Mouse (Mus musculus) myocyte (in vitro differentiated cells): ENCODE results near the gene Chrnd. TPM values are rescaled to one million over a fixed set of nuclear protein-coding genes. Genes with fewer than 3 reads are reported as not detected.

Source experiments
- H3K27me3 ChIP-seq: one replicate; pipeline ENCODE4 v1.6.1; 2011; ENCODE audit not compliant: control insufficient read depth, insufficient read depth, insufficient read length
- H3K36me3 ChIP-seq: one replicate; pipeline ENCODE4 v1.6.1; 2011; ENCODE audit not compliant: control insufficient read depth, insufficient read depth
- H3K4me2 ChIP-seq: one replicate; pipeline ENCODE4 v1.6.1; 2011; ENCODE audit warnings: low read depth, control low read depth
- H3K4me3 ChIP-seq: one replicate; pipeline ENCODE4 v1.5.1; 2011; ENCODE audit warnings: mild to moderate bottlenecking, control low read depth, moderate library complexity
- H3K79me2 ChIP-seq: one replicate; pipeline ENCODE4 v1.6.1; 2011; ENCODE audit not compliant: control insufficient read depth, insufficient read depth
- H3ac ChIP-seq: one replicate; pipeline ENCODE4 v1.6.1; 2011; ENCODE audit not compliant: control insufficient read depth, insufficient read length
- CEBPB ChIP-seq: IDR thresholded peaks from 2 replicates; pipeline ENCODE4 v1.6.1; 2011; ENCODE audit warnings: mild to moderate bottlenecking, moderate library complexity; ENCODE audit not compliant: poor library complexity, insufficient read depth, severe bottlenecking
- E2F4 ChIP-seq: IDR thresholded peaks from one replicate; pipeline ENCODE4 v1.6.1; 2011; ENCODE audit warnings: mild to moderate bottlenecking, control low read depth, moderate library complexity; ENCODE audit not compliant: insufficient read depth
- MAX ChIP-seq: IDR thresholded peaks from one replicate; pipeline ENCODE4 v1.6.1; 2011; ENCODE audit warnings: low read depth, mild to moderate bottlenecking, control low read depth
- MYOD1 ChIP-seq, 3 experiments: IDR thresholded peaks; one replicate each; pipeline ENCODE4 v1.6.1; 2011; ENCODE audit warnings: control low read depth in 2 of 3, low read depth in 2 of 3, mild to moderate bottlenecking in 2 of 3, moderate library complexity in 1 of 3; ENCODE audit not compliant: insufficient read length in 2 of 3, control insufficient read depth in 1 of 3
- MYOG ChIP-seq, 3 experiments: IDR thresholded peaks; one replicate each; pipeline ENCODE4 v1.6.1; 2011; ENCODE audit warnings: control low read depth in 2 of 3, low read depth in 2 of 3, mild to moderate bottlenecking in 2 of 3; ENCODE audit not compliant: insufficient read length in 2 of 3, control insufficient read depth in 1 of 3, insufficient read depth in 1 of 3
- POLR2A ChIP-seq: IDR thresholded peaks from one replicate; pipeline ENCODE4 v1.6.1; 2011; ENCODE audit warnings: low read depth, mild to moderate bottlenecking, control low read depth, moderate library complexity; ENCODE audit not compliant: insufficient read length
- POLR2AphosphoS2 ChIP-seq: IDR thresholded peaks from one replicate; pipeline ENCODE4 v1.6.1; 2011; ENCODE audit warnings: low read depth, control low read depth; ENCODE audit not compliant: insufficient read length
- REST ChIP-seq: IDR thresholded peaks from one replicate; pipeline ENCODE4 v1.6.1; 2011; ENCODE audit warnings: mild to moderate bottlenecking, control low read depth, moderate library complexity; ENCODE audit not compliant: insufficient read depth, insufficient read length
- SRF ChIP-seq: IDR thresholded peaks from one replicate; pipeline ENCODE4 v1.6.1; 2011; ENCODE audit warnings: low read depth; ENCODE audit not compliant: control insufficient read depth, insufficient read length
- TCF12 ChIP-seq: IDR thresholded peaks from one replicate; pipeline ENCODE4 v1.6.1; 2011; ENCODE audit warnings: mild to moderate bottlenecking, control low read depth; ENCODE audit not compliant: poor library complexity, insufficient read depth, severe bottlenecking
- TCF3 ChIP-seq: IDR thresholded peaks from one replicate; pipeline ENCODE4 v1.6.1; 2011; ENCODE audit warnings: low read depth, control low read depth; ENCODE audit not compliant: insufficient read length
- USF1 ChIP-seq: IDR thresholded peaks from one replicate; pipeline ENCODE4 v1.6.1; 2011; ENCODE audit warnings: low read depth, mild to moderate bottlenecking, control low read depth, moderate library complexity
- polyA plus RNA-seq: library from polyadenylated mRNA; unstranded; fragments of >200 nt; fragmentation: generic; extraction: Trizol; gene quantifications from one replicate; pipeline ENCODE4 v1.2.1, GENCODE M21; 2012; ENCODE audit warnings: missing spikeins

Chrnd gene
- polyA plus RNA-seq, 1 experiment, result 208 TPM

GRCm38 (mm10) chr1:87156199-87156587 is 34.2 kb upstream of the Chrnd start, which contains the start of gene Ecel1:
Gene Ecel1 (minus strand): TSS chr1:87156521.
- Histone ChIP-seq H3ac (no peak within 1 kb of the TSS), H3K79me2 (no peaks in the 10 kb centered on the region), H3K4me3 (no peak within 1 kb of the TSS), H3K4me2 (no peak within 1 kb of the TSS), H3K27me3 (peaks cover 62% of the 10 kb centered on the region), H3K36me3 (no peaks in the 10 kb centered on the region)
- no peak for TF ChIP-seq MAX
- no peak for TF ChIP-seq CEBPB
- TF ChIP-seq MYOD1 (IDR thresholded peaks at IDR 0.05; ENCODE audit: control insufficient read depth in 1 of 3, insufficient read length in 2 of 3, low read depth in 2 of 3), result no peak
- TF ChIP-seq MYOG (IDR thresholded peaks at IDR 0.05; ENCODE audit: control insufficient read depth in 1 of 3, insufficient read depth in 1 of 3, insufficient read length in 2 of 3, low read depth in 2 of 3), result no peak
- TF ChIP-seq POLR2A, result no peak
- TF ChIP-seq POLR2AphosphoS2, result no peak
- no peak for TF ChIP-seq TCF12
- no peak for TF ChIP-seq SRF
- TF ChIP-seq E2F4, result no peak
- no peak for TF ChIP-seq TCF3
- no peak for TF ChIP-seq REST
- no peak for TF ChIP-seq USF1

- Histone ChIP-seq H3K4me3 (no peak overlapping the region), H3K79me2 (no peaks in the 10 kb centered on the region), H3ac (no peak overlapping the region), H3K36me3 (no peaks in the 10 kb centered on the region), H3K27me3 (peaks cover 38% of the 10 kb centered on the region), H3K4me2 (no peak overlapping the region)
- TF ChIP-seq POLR2AphosphoS2 (no peak), TCF3 (no peak), E2F4 (no peak), MYOG (IDR thresholded peaks at IDR 0.05; ENCODE audit: control insufficient read depth in 1 of 3, insufficient read depth in 1 of 3, insufficient read length in 2 of 3, low read depth in 2 of 3) (no peak), MAX (no peak), SRF (no peak), USF1 (no peak), REST (no peak), CEBPB (no peak), MYOD1 (IDR thresholded peaks at IDR 0.05; ENCODE audit: control insufficient read depth in 1 of 3, insufficient read length in 2 of 3, low read depth in 2 of 3) (no peak), TCF12 (no peak), POLR2A (no peak)
Measured at GRCm38 (mm10) chr1:87159396-87159795, 31.0 kb upstream of the Chrnd start.

GRCm38 (mm10) chr1:87164164-87164795 is 26.1 kb upstream of the Chrnd start:
- no peak overlapping the region for H3ac ChIP-seq
- H3K4me3 ChIP-seq, result no peak overlapping the region
- TF ChIP-seq TCF3, result no peak
- TF ChIP-seq POLR2AphosphoS2, result no peak
- no peak for TF ChIP-seq SRF
- TF ChIP-seq CEBPB, result no peak
- no peak for TF ChIP-seq MYOD1 (IDR thresholded peaks at IDR 0.05; ENCODE audit: control insufficient read depth in 1 of 3, insufficient read length in 2 of 3, low read depth in 2 of 3)
- no peak for TF ChIP-seq TCF12
- TF ChIP-seq MYOG (IDR thresholded peaks at IDR 0.05; ENCODE audit: control insufficient read depth in 1 of 3, insufficient read depth in 1 of 3, insufficient read length in 2 of 3, low read depth in 2 of 3), result no peak
- no peak for TF ChIP-seq MAX
- TF ChIP-seq USF1, result no peak
- TF ChIP-seq POLR2A, result no peak
- TF ChIP-seq E2F4, result no peak
- no peak for TF ChIP-seq REST
- no peaks in the 10 kb centered on the region for H3K79me2 ChIP-seq
- peaks cover 31% of the 10 kb centered on the region for H3K27me3 ChIP-seq
- H3K36me3 ChIP-seq, result no peaks in the 10 kb centered on the region
- no peak overlapping the region for H3K4me2 ChIP-seq

- H3K36me3 ChIP-seq, result no peaks in the 10 kb centered on the region
Measured at GRCm38 (mm10) chr1:87164796-87165184, 25.6 kb upstream of the Chrnd start.

GRCm38 (mm10) chr1:87170458-87170857 is 19.9 kb upstream of the Chrnd start:
- Histone ChIP-seq H3K27me3 (peaks cover 17% of the 10 kb centered on the region), H3K4me3 (no peak overlapping the region), H3K4me2 (no peak overlapping the region), H3K36me3 (no peaks in the 10 kb centered on the region), H3ac (no peak overlapping the region), H3K79me2 (no peaks in the 10 kb centered on the region)
- TF ChIP-seq SRF (no peak), MYOG (IDR thresholded peaks at IDR 0.05; ENCODE audit: control insufficient read depth in 1 of 3, insufficient read depth in 1 of 3, insufficient read length in 2 of 3, low read depth in 2 of 3) (no peak), MAX (no peak), TCF3 (no peak), USF1 (no peak), TCF12 (no peak), CEBPB (no peak), POLR2AphosphoS2 (no peak), REST (no peak), POLR2A (no peak), MYOD1 (IDR thresholded peaks at IDR 0.05; ENCODE audit: control insufficient read depth in 1 of 3, insufficient read length in 2 of 3, low read depth in 2 of 3) (no peak), E2F4 (no peak)

More at GRCm38 (mm10) chr1:87164796-87165184, 25.6 kb upstream of the Chrnd start:
- Histone ChIP-seq H3K4me3 (no peak overlapping the region), H3K4me2 (no peak overlapping the region), H3ac (no peak overlapping the region), H3K79me2 (no peaks in the 10 kb centered on the region), H3K27me3 (peaks cover 31% of the 10 kb centered on the region)
- TF ChIP-seq SRF, result no peak
